Mouse (Mus musculus) intestine, embryonic 16.5 days (tissue): Measurements from ENCODE around the gene Zfp622. TPM values are rescaled to one million over a fixed set of nuclear protein-coding genes. Genes with fewer than 3 reads are reported as not detected.
"Not testable (repeated sequence)": the region's sequence is repeated elsewhere in the genome, so short reads cannot be mapped to it uniquely, and the experiment has no call there.

ENCODE experiments used
- ATAC-seq: fragments of 200-750 bp; cut with Nextera tagmentation; 2 replicates; pipeline ENCODE4 v1.8.0; 2017; ENCODE audit warnings: moderate TSS enrichment, moderate library complexity
- H3K27ac ChIP-seq: fragments of 300-500 bp; sonication (generic); 2 replicates; pipeline ENCODE4 v1.5.1; 2014; ENCODE audit warnings: mild to moderate bottlenecking, low read length
- H3K27me3 ChIP-seq: fragments of 300-500 bp; sonication (generic); replicated peaks from 2 replicates; pipeline ENCODE4 v1.6.1; 2014; ENCODE audit warnings: low read length, control low read depth, mixed read lengths; ENCODE audit not compliant: control insufficient read depth, insufficient read depth
- H3K36me3 ChIP-seq: fragments of 300-500 bp; sonication (generic); 2 replicates; pipeline ENCODE4 v1.6.1; 2014; ENCODE audit warnings: low read length, control low read depth; ENCODE audit not compliant: control insufficient read depth, insufficient read depth
- H3K4me1 ChIP-seq: fragments of 300-500 bp; sonication (generic); 2 replicates; pipeline ENCODE4 v1.6.1; 2014; ENCODE audit warnings: low read length, control low read depth, mixed read lengths; ENCODE audit not compliant: control insufficient read depth, insufficient read depth
- H3K4me2 ChIP-seq: fragments of 300-500 bp; sonication (generic); 2 replicates; pipeline ENCODE4 v1.6.1; 2014; ENCODE audit warnings: low read depth, low read length, control low read depth
- H3K4me3 ChIP-seq: fragments of 300-500 bp; sonication (generic); 2 replicates; pipeline ENCODE4 v1.5.1; 2014; ENCODE audit warnings: mild to moderate bottlenecking, low read length
- H3K9ac ChIP-seq: fragments of 300-500 bp; sonication (generic); 2 replicates; pipeline ENCODE4 v1.6.1; 2014; ENCODE audit warnings: low read depth, low read length
- H3K9me3 ChIP-seq: fragments of 300-500 bp; sonication (generic); 2 replicates; pipeline ENCODE4 v1.6.1; 2016; ENCODE audit warnings: low read length, control low read depth; ENCODE audit not compliant: control insufficient read depth
- WGBS: fragments of 180-500 bp; shearing (Covaris S2); extraction: QIAGEN DNeasy Blood & Tissue Kit; methylation state at CpG from one replicate; pipeline ENCODE4 v1.1.7; 2014; 5-methylcytosine and 5-hydroxymethylcytosine counted together
- polyA plus RNA-seq: library from polyadenylated mRNA; unstranded; fragments of >200 nt; fragmentation: Nextera tagmentation; extraction: Ambion mirVana; gene quantifications from 2 replicates; pipeline ENCODE4 v1.2.1, GENCODE M21; 2015

The Zfp622 gene
- polyA plus RNA-seq, 1 experiment from 2014 or later = 22.3 TPM

DNA sequence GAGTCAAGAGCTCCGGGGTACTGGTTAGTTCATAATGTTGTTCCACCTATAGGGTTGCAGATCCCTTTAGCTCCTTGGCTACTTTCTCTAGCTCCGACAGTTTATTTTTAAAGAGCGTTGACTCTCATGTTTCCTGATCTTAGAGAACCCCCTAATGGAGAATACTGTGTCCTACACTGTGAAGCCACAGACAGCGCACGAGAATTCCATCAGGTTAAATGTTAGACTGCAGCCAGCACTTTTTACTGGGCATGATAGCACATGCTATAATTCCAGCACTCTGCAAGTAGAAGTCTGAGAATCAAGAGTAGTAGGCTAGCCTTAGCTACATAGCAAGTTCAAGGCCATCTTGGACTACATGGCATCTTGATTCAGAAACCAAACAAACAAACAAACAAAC, 24.8 kb upstream of the Zfp622 start:
- H3K9ac ChIP-seq = no peak overlapping the region
- H3K27ac ChIP-seq = no peak overlapping the region
- no peak overlapping the region for H3K4me2 ChIP-seq
- no peaks in the 10 kb centered on the region for H3K4me1 ChIP-seq
- 26% methylated on average over 5 of the region's 5 CpGs for WGBS
- no peaks in the 10 kb centered on the region for H3K9me3 ChIP-seq
- no peak overlapping the region for H3K4me3 ChIP-seq
- H3K36me3 ChIP-seq = no peaks in the 10 kb centered on the region
- peak; percentile 81 for ATAC-seq
- no peaks in the 10 kb centered on the region for H3K27me3 ChIP-seq

GRCm38 (mm10) chr15:25960231-25960630, 23.9 kb upstream of the Zfp622 start:
- Histone ChIP-seq H3K27me3 (no peaks in the 10 kb centered on the region), H3K4me3 (no peak overlapping the region), H3K36me3 (no peaks in the 10 kb centered on the region), H3K27ac (no peak overlapping the region), H3K9me3 (no peaks in the 10 kb centered on the region), H3K4me1 (no peaks in the 10 kb centered on the region), H3K4me2 (no peak overlapping the region), H3K9ac (no peak overlapping the region)
- no peak for ATAC-seq
- WGBS = 77% methylated on average over 5 of the region's 5 CpGs

DNA sequence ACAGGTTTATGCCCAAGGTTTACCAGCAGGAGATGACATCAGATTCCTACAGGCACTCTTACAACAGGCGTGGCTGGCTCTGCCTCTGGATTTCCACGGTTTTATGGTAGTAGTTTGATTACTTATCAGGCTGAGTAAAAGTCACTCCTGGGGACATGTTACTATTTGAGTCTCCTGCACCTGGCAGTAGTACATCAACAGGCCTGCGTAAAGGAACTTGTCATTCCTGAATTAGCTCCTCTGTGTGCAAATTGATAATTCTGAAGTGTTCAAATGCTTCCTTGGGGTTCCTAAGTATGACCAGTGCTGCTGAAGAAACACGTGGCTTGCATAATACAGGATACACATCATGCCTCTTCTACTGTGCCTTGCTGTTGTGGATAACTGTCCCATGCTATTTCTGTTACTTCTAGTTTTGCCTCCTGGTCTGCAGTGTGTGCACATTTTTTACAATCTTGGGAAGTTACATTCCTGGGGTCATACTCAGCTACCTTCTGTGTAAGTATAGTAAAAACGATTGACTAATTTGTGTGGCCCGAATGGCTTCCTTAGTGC, 17.9 kb upstream of the Zfp622 start:
- no peaks in the 10 kb centered on the region for H3K36me3 ChIP-seq
- H3K9ac ChIP-seq = no peak overlapping the region

DNA sequence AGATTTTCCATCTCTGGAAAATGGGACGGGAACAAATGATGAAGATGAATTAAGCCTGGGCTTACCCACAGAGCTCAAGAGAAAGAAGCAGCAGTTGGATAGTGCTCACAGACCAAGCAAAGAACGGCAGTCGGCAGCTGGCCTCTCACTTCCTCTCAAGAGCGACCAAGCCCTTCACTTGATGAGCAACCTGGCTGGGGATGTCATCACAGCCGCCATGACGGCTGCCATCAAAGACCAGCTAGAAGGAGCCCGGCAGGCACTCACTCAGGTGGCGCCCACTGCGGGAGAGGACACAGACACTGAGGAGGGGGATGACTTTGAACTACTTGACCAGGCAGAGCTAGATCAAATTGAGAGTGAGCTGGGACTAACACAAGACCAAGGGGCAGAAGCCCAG, 12.6 kb upstream of the Zfp622 start:
- Histone ChIP-seq H3K4me2 (no peak overlapping the region), H3K27me3 (no peaks in the 10 kb centered on the region), H3K4me3 (no peak overlapping the region), H3K9me3 (no peaks in the 10 kb centered on the region), H3K36me3 (no peaks in the 10 kb centered on the region), H3K27ac (no peak overlapping the region), H3K4me1 (no peaks in the 10 kb centered on the region), H3K9ac (no peak overlapping the region)
- ATAC-seq = no peak
- 86% methylated on average over 9 of the region's 9 CpGs for WGBS

More for the DNA sequence above, 17.9 kb upstream of the Zfp622 start:
- Histone ChIP-seq H3K4me1 (no peaks in the 10 kb centered on the region), H3K27ac (no peak overlapping the region), H3K27me3 (no peaks in the 10 kb centered on the region), H3K4me2 (no peak overlapping the region), H3K9me3 (no peaks in the 10 kb centered on the region), H3K4me3 (no peak overlapping the region)
- ATAC-seq = peak; percentile 94
- WGBS = 49% methylated on average over 6 of the region's 6 CpGs

DNA sequence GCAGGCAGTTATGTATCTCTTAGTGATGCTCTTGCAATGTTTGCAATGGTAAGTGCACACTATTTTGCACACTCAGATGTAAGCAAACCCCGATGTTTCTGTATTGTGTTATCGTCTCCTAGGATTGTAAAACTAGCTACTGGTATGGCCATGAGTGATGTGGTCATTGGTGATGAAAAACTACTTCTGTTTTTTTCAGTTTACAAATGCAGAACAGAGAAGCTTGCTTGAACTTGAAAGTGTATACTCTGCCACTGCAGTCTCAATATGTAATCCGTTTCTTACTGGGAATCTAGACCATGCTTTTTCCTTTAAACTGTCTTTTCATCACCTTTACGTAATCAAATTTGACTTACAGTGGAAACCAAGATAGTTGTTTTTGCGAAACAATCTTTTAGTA, 11.4 kb upstream of the Zfp622 start:
- ATAC-seq = no peak
- Histone ChIP-seq H3K4me1 (no peaks in the 10 kb centered on the region), H3K4me2 (no peak overlapping the region), H3K27ac (no peak overlapping the region), H3K36me3 (no peaks in the 10 kb centered on the region), H3K9ac (no peak overlapping the region), H3K27me3 (no peaks in the 10 kb centered on the region), H3K9me3 (no peaks in the 10 kb centered on the region), H3K4me3 (no peak overlapping the region)
- 81% methylated on average over 5 of the region's 5 CpGs for WGBS

- H3K9me3 ChIP-seq = no peaks in the 10 kb centered on the region
- WGBS = 91% methylated on average over 4 of the region's 4 CpGs
- no peak overlapping the region for H3K4me3 ChIP-seq
- H3K9ac ChIP-seq = no peak overlapping the region
- no peak for ATAC-seq
- H3K27ac ChIP-seq = no peak overlapping the region
- no peak overlapping the region for H3K4me2 ChIP-seq
- no peaks in the 10 kb centered on the region for H3K27me3 ChIP-seq
- H3K36me3 ChIP-seq = no peaks in the 10 kb centered on the region
- no peaks in the 10 kb centered on the region for H3K4me1 ChIP-seq
Observed at GRCm38 (mm10) chr15:25974352-25974751, 9.8 kb upstream of the Zfp622 start.

DNA sequence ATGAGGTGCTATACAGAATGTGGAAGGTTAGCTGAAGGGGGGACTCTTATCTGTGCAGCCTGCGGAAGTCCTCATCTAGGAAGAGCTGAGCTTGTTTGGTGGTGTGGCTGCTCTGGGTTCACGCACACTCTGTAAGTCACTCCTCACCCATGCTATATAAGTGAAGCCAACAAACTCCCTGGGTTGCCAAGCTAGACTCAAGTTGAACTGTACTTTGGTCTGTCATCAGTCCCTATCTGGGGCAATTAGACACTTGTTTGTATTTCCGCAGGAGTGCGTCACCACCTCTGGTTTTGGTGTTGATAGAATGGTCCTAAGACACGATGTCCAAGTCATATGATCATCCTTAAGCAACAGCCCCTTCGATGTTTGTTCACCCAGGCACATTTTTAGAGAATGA, 8.4 kb upstream of the Zfp622 start:
- WGBS = 76% methylated on average over 6 of the region's 6 CpGs
- Histone ChIP-seq H3K27ac (no peak overlapping the region), H3K4me1 (no peaks in the 10 kb centered on the region), H3K9me3 (no peaks in the 10 kb centered on the region), H3K9ac (no peak overlapping the region), H3K27me3 (no peaks in the 10 kb centered on the region), H3K4me2 (no peak overlapping the region), H3K36me3 (no peaks in the 10 kb centered on the region), H3K4me3 (no peak overlapping the region)
- ATAC-seq = peak; percentile 95

- Histone ChIP-seq H3K4me2 (peak overlapping the region; percentile 73), H3K9ac (peak overlapping the region; percentile 85), H3K4me3 (peak overlapping the region; percentile 74), H3K27ac (peak overlapping the region; percentile 73)
- H3K9me3 ChIP-seq, H3K27me3 ChIP-seq, H3K4me1 ChIP-seq, H3K36me3 ChIP-seq: not testable (repeated sequence)
- peak; percentile 25 for ATAC-seq
- 18% methylated on average over 6 of the region's 6 CpGs for WGBS
Observed at GRCm38 (mm10) chr15:25983614-25984013, 552 bp upstream of the Zfp622 start.

GRCm38 (mm10) chr15:25984734-25985492, 747 bp downstream of the Zfp622 start:
- no peak; the same call in 1 of the 2 replicates for ATAC-seq
- H3K27ac ChIP-seq = peak overlapping the region; percentile 92
- peaks cover 9% of the 10 kb centered on the region for H3K4me1 ChIP-seq
- whole genome bisulfite sequencing = under 1% methylated on average over 71 of the region's 71 CpGs
- peak overlapping the region; percentile 71 for H3K4me2 ChIP-seq
- peak overlapping the region; percentile 85 for H3K9ac ChIP-seq
- H3K27me3 ChIP-seq = no peaks in the 10 kb centered on the region
- peak overlapping the region; percentile 74 for H3K4me3 ChIP-seq
- H3K36me3 ChIP-seq = no peaks in the 10 kb centered on the region
- no peaks in the 10 kb centered on the region for H3K9me3 ChIP-seq
